Mouse (Mus musculus) megakaryocyte, embryonic 14.5 days (primary cell): ENCODE measurements around the gene Sema3d. TPM values are rescaled to one million over a fixed set of nuclear protein-coding genes. Genes with fewer than 3 reads are reported as not detected.

Experiments
- H3K27me3 ChIP-seq: replicated peaks from 2 replicates; pipeline ENCODE3; 2012; ENCODE audit warnings: inconsistent platforms
- H3K36me3 ChIP-seq: replicated peaks from 2 replicates; pipeline ENCODE3; 2012; ENCODE audit warnings: low read length, inconsistent platforms, mixed read lengths
- H3K4me1 ChIP-seq: 2 replicates; pipeline ENCODE4 v1.6.1; 2012; ENCODE audit warnings: inconsistent platforms
- H3K4me3 ChIP-seq: replicated peaks from 2 replicates; pipeline ENCODE3; 2012; ENCODE audit warnings: moderate library complexity, mild to moderate bottlenecking, inconsistent platforms
- H3K9me3 ChIP-seq: 2 replicates; pipeline ENCODE4 v1.6.1; 2012; ENCODE audit warnings: inconsistent platforms
- FLI1 ChIP-seq: IDR thresholded peaks from 2 replicates; pipeline ENCODE4 v1.6.1; 2012; ENCODE audit warnings: low read length, inconsistent platforms, mixed read lengths
- GATA1 ChIP-seq: IDR thresholded peaks from 3 replicates; pipeline ENCODE4 v1.6.1; 2012; ENCODE audit warnings: mixed read lengths, low read length, inconsistent platforms, borderline replicate concordance
- polyA plus RNA-seq: library from polyadenylated mRNA; stranded (reverse); fragments of >175 nt; gene quantifications from 2 replicates; pipeline ENCODE4 v1.2.3, GENCODE M21; 2012; ENCODE audit warnings: low replicate concordance; ENCODE audit not compliant: insufficient read depth

Gene Sema3d
- polyA plus RNA-seq, 1 experiment = not detected

- Histone ChIP-seq H3K9me3 (no peaks in the 10 kb centered on the region), H3K4me3 (no peak overlapping the region), H3K27me3 (no peaks in the 10 kb centered on the region), H3K4me1 (no peaks in the 10 kb centered on the region), H3K36me3 (no peaks in the 10 kb centered on the region)
- TF ChIP-seq FLI1 (no peak), GATA1 (no peak)
Observed at GRCm38 (mm10) chr5:12498227-12498928, 115.2 kb downstream of the Sema3d start.

- Histone ChIP-seq H3K4me3 (no peak overlapping the region), H3K27me3 (no peaks in the 10 kb centered on the region), H3K36me3 (no peaks in the 10 kb centered on the region), H3K4me1 (no peaks in the 10 kb centered on the region), H3K9me3 (no peaks in the 10 kb centered on the region)
- TF ChIP-seq FLI1 = no peak
Observed at GRCm38 (mm10) chr5:12499037-12499436, 115.9 kb downstream of the Sema3d start.

- Histone ChIP-seq H3K27me3 (no peaks in the 10 kb centered on the region), H3K4me3 (no peak overlapping the region), H3K9me3 (no peaks in the 10 kb centered on the region), H3K4me1 (no peaks in the 10 kb centered on the region), H3K36me3 (no peaks in the 10 kb centered on the region)
- TF ChIP-seq FLI1 (no peak), GATA1 (no peak)
Observed at GRCm38 (mm10) chr5:12499791-12500504, 116.8 kb downstream of the Sema3d start.

DNA sequence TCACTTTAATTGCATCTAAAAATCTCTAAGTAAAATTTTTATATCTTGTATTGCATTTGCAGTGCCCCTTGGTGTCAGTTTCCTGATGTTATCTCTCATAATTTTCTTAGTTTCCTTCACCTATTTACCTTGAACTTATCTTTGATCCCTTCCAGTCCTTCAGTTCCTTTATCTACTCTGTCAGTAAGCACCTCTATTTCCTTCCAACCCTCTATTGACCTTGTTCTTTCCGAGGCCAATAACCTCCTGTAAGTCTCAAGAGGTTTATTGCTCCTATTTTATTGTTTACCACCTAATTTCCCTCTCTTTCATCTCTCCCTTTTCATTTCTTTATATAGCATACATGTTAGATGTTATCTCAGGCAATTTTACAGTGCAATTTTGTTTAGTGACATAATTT, 129.3 kb downstream of the Sema3d start:
- 0 out of 2 replicates have a peak, but pooled peaks cover under 1% of the 10 kb centered on the region for H3K4me1 ChIP-seq
- no peaks in the 10 kb centered on the region for H3K27me3 ChIP-seq
- no peak for TF ChIP-seq FLI1
- no peak for TF ChIP-seq GATA1
- H3K4me3 ChIP-seq = no peak overlapping the region
- H3K9me3 ChIP-seq = no peaks in the 10 kb centered on the region
- H3K36me3 ChIP-seq = no peaks in the 10 kb centered on the region

DNA sequence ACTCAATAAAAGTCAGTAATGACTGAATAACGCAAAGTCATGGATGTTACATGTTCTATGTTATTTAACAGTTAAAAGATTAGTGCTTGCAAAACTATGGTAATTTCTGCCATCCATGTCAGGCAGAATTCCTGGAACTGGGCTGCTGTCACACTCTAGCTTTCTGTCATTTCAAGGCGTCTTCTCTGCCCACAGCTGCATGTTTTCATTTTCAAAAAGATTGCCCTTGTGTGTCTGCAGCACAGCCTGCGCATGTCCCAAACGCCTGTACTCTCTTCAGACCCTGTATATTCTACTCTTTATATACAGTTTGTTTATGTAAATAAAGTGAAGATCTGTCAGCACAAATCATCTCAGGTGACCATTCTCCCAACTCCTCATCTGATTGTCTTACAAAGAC, 132.1 kb downstream of the Sema3d start:
- H3K4me3 ChIP-seq = no peak overlapping the region
- H3K9me3 ChIP-seq = no peaks in the 10 kb centered on the region
- no peaks in the 10 kb centered on the region for H3K36me3 ChIP-seq
- H3K4me1 ChIP-seq = no peaks in the 10 kb centered on the region
- H3K27me3 ChIP-seq = no peaks in the 10 kb centered on the region
- TF ChIP-seq GATA1 (no peak), FLI1 (no peak)

GRCm38 (mm10) chr5:12525235-12525767, 142.1 kb downstream of the Sema3d start:
- no peaks in the 10 kb centered on the region for H3K27me3 ChIP-seq
- TF ChIP-seq FLI1 = no peak
- TF ChIP-seq GATA1 = no peak
- H3K9me3 ChIP-seq = no peaks in the 10 kb centered on the region
- H3K36me3 ChIP-seq = no peaks in the 10 kb centered on the region
- no peaks in the 10 kb centered on the region for H3K4me1 ChIP-seq
- no peak overlapping the region for H3K4me3 ChIP-seq

GRCm38 (mm10) chr5:12528596-12528995, 145.4 kb downstream of the Sema3d start:
- TF ChIP-seq GATA1 = no peak
- TF ChIP-seq FLI1 = no peak
- H3K9me3 ChIP-seq = no peaks in the 10 kb centered on the region
- H3K27me3 ChIP-seq = no peaks in the 10 kb centered on the region
- H3K4me3 ChIP-seq = no peak overlapping the region
- H3K36me3 ChIP-seq = no peaks in the 10 kb centered on the region
- no peaks in the 10 kb centered on the region for H3K4me1 ChIP-seq

DNA sequence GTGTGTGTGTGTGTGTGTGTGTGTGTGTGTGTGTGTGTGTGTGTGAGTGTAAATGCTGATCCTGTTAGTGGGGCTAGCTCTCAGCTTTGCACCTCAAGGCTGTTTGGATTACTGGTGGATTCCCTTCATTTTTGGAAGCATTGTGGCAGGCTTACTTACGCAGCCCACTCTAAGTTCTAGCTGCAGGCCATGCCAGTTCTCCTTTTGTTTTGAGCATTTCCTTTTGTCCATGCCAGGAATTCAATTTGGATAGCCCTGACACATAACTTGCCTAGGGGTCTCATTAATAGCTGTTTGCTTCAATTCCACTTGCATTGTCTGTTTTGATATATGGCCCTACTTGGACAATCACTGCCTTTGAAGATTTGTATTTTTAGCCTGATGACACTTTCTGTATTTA, 146.6 kb downstream of the Sema3d start:
- no peak overlapping the region for H3K4me3 ChIP-seq
- H3K36me3 ChIP-seq = no peaks in the 10 kb centered on the region
- no peaks in the 10 kb centered on the region for H3K9me3 ChIP-seq
- TF ChIP-seq FLI1 = no peak
- TF ChIP-seq GATA1 = no peak
- H3K4me1 ChIP-seq = no peaks in the 10 kb centered on the region
- no peaks in the 10 kb centered on the region for H3K27me3 ChIP-seq

DNA sequence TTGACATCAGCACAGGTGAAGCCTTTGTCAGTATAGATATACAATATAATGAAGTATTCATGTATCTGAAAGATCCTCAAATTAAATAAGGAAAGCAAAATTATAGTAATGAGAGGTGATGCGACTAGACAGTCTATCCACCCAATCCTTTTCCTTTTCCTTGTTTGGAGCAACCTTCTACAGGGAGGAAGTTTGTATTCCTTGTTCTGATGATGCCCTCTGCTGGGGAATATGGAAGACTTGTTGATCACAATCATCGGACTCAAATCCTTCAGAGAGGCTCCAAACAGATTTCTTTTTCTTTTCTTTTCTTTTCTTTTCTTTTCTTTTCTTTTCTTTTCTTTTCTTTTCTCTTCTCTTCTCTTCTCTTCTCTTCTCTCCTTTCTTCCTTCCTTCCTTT, 158.1 kb downstream of the Sema3d start:
- no peak overlapping the region for H3K4me3 ChIP-seq
- no peaks in the 10 kb centered on the region for H3K36me3 ChIP-seq
- H3K4me1 ChIP-seq = no peaks in the 10 kb centered on the region
- TF ChIP-seq GATA1 (no peak), FLI1 (no peak)
- no peaks in the 10 kb centered on the region for H3K27me3 ChIP-seq
- no peaks in the 10 kb centered on the region for H3K9me3 ChIP-seq

- Histone ChIP-seq H3K27me3 (no peaks in the 10 kb centered on the region), H3K4me1 (no peaks in the 10 kb centered on the region), H3K4me3 (no peak overlapping the region), H3K9me3 (no peaks in the 10 kb centered on the region), H3K36me3 (no peaks in the 10 kb centered on the region)
- TF ChIP-seq GATA1 (no peak), FLI1 (no peak)
Observed at GRCm38 (mm10) chr5:12549046-12549669, 166.0 kb downstream of the Sema3d start.
